Mouse (Mus musculus): ENCODE measurements around the gene Olfr1280. TPM values are rescaled to one million over a fixed set of nuclear protein-coding genes. Genes with fewer than 3 reads are reported as not detected.

The Olfr1280 gene
- polyA plus RNA-seq, 1 experiment from 2014 or later = not detected

DNA sequence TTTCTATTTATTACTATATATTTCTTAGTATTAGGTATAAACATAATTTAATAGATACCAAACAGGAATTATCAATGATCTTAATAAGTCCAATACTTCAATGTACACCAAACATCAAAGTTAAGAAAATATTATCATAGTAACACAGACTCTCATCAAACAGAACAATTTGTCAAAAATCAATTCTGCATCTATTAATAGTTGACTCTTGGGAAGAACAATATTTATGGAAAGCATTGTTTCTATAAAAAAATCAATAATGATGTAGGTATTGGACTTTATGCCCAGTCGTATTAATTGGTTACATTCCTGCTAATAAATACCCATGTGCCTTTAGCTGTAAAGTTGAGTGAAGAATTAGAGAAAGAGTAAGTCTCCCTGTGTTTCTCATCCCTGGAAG, 61.4 kb downstream of the Olfr1280 start, which contains the start of gene Olfr1284:
Gene Olfr1284 (plus strand): TSS at position 301 of the 400 bp plus-strand sequence.
- no peak within 1 kb of the TSS for H3K27ac ChIP-seq (ENCODE audit: low read depth, low read length)
- ATAC-seq (ENCODE audit: low FRiP score) = no peak
- no peak within 1 kb of the TSS for H3K4me3 ChIP-seq (ENCODE audit: low read depth, low read length)
- no peak for DNase-seq (ENCODE audit: low spot score, missing footprints)
- no peak within 1 kb of the TSS for H3K9ac ChIP-seq (ENCODE audit: low read length)
- no peak within 1 kb of the TSS for H3K4me2 ChIP-seq
- no peaks in the 10 kb centered on the region for H3K4me1 ChIP-seq (ENCODE audit: control insufficient read depth, insufficient read depth, low read length)
- H3K36me3 ChIP-seq (ENCODE audit: control insufficient read depth, insufficient read depth, low read length) = no peaks in the 10 kb centered on the region
- H3K9me3 ChIP-seq (ENCODE audit: control insufficient read depth, low read length) = no peaks in the 10 kb centered on the region
- H3K27me3 ChIP-seq (ENCODE audit: control insufficient read depth, insufficient read depth, low read length) = no peaks in the 10 kb centered on the region
- WGBS = 84% methylated on average over 1 of the region's 1 CpGs

Other genes with a start within 250 kb of the Olfr1280 start
- not detected in 2 replicates for gene Gm13941, start 208.0 kb upstream of the Olfr1280 start, polyA plus RNA-seq (2014; fragmentation: Nextera tagmentation; extraction: Ambion mirVana)
- not detected in 2 replicates for gene Gm15130, start 161.1 kb upstream of the Olfr1280 start, polyA plus RNA-seq (2014; fragmentation: Nextera tagmentation; extraction: Ambion mirVana)
- not detected in 2 replicates for gene 4930430A15Rik, start 84.4 kb upstream of the Olfr1280 start, polyA plus RNA-seq (2014; fragmentation: Nextera tagmentation; extraction: Ambion mirVana)
- not detected in 2 replicates for gene Olfr1275, start 78.7 kb upstream of the Olfr1280 start, polyA plus RNA-seq (2014; fragmentation: Nextera tagmentation; extraction: Ambion mirVana)
- gene Olfr1276, start 59.5 kb upstream of the Olfr1280 start, polyA plus RNA-seq (2014; fragmentation: Nextera tagmentation; extraction: Ambion mirVana) = not detected in 2 replicates
- gene Olfr1277, start 39.9 kb upstream of the Olfr1280 start, polyA plus RNA-seq (2014; fragmentation: Nextera tagmentation; extraction: Ambion mirVana) = not detected in 2 replicates
- gene Olfr1278, start 23.9 kb upstream of the Olfr1280 start, polyA plus RNA-seq (2014; fragmentation: Nextera tagmentation; extraction: Ambion mirVana) = not detected in 2 replicates
- gene Olfr1279, start 13.4 kb upstream of the Olfr1280 start, polyA plus RNA-seq (2014; fragmentation: Nextera tagmentation; extraction: Ambion mirVana) = 0.04 TPM in 1 of 2 replicates, not detected in the other
- gene Olfr1281, start 12.5 kb downstream of the Olfr1280 start, polyA plus RNA-seq (2014; fragmentation: Nextera tagmentation; extraction: Ambion mirVana) = not detected in 2 replicates
- not detected in 2 replicates for gene Olfr1282, start 22.1 kb downstream of the Olfr1280 start, polyA plus RNA-seq (2014; fragmentation: Nextera tagmentation; extraction: Ambion mirVana)
- gene Olfr1283, start 52.8 kb downstream of the Olfr1280 start, polyA plus RNA-seq (2014; fragmentation: Nextera tagmentation; extraction: Ambion mirVana) = not detected in 2 replicates
- gene Olfr1284, start 61.5 kb downstream of the Olfr1280 start, polyA plus RNA-seq (2014; fragmentation: Nextera tagmentation; extraction: Ambion mirVana) = not detected in 2 replicates
- not detected in 2 replicates for gene Olfr1286, start 109.1 kb downstream of the Olfr1280 start, polyA plus RNA-seq (2014; fragmentation: Nextera tagmentation; extraction: Ambion mirVana)
- not detected in 2 replicates for gene Olfr1287, start 135.1 kb downstream of the Olfr1280 start, polyA plus RNA-seq (2014; fragmentation: Nextera tagmentation; extraction: Ambion mirVana)
- not detected in 2 replicates for gene Olfr1288, start 160.1 kb downstream of the Olfr1280 start, polyA plus RNA-seq (2014; fragmentation: Nextera tagmentation; extraction: Ambion mirVana)
- gene Olfr1289, start 166.8 kb downstream of the Olfr1280 start, polyA plus RNA-seq (2014; fragmentation: Nextera tagmentation; extraction: Ambion mirVana) = not detected in 2 replicates
- gene Olfr1290, start 179.8 kb downstream of the Olfr1280 start, polyA plus RNA-seq (2014; fragmentation: Nextera tagmentation; extraction: Ambion mirVana) = 0.16 TPM in 1 of 2 replicates, not detected in the other
- not detected in 2 replicates for gene Olfr1291-ps1, start 183.2 kb downstream of the Olfr1280 start, polyA plus RNA-seq (2014; fragmentation: Nextera tagmentation; extraction: Ambion mirVana)
- gene Olfr1293-ps, start 211.2 kb downstream of the Olfr1280 start, polyA plus RNA-seq (2014; fragmentation: Nextera tagmentation; extraction: Ambion mirVana) = not detected in 2 replicates
- not detected in 2 replicates for gene Olfr1294, start 226.3 kb downstream of the Olfr1280 start, polyA plus RNA-seq (2014; fragmentation: Nextera tagmentation; extraction: Ambion mirVana)

Measured in midbrain, embryonic 11.5 days (tissue).